Mouse (Mus musculus): Measurements from ENCODE around the gene Ing3. TPM values are rescaled to one million over a fixed set of nuclear protein-coding genes. Genes with fewer than 3 reads are reported as not detected.

Ing3 gene
- polyA plus RNA-seq (2012; fragmentation: generic; extraction: Trizol): 1 to 10 TPM in 1 of 2 experiments, under 1 TPM in 1; 0.66 to 4.8 TPM

GRCm38 (mm10) chr6:21949226-21949731 lies at the start of gene Ing3:
TSS of gene Ing3 (plus strand) at chr6:21949571.

GRCm38 (mm10) chr6:21985732-21986540 lies 36.6 kb downstream of the Ing3 start, which contains the start of gene Cped1:
TSS of gene Cped1 (plus strand) at chr6:21985916.

Other genes with a start within 250 kb of the Ing3 start
- gene Tspan12, start 97.1 kb upstream of the Ing3 start, polyA plus RNA-seq (2012; fragmentation: generic; extraction: Trizol): 1 to 10 TPM in 1 of 2 experiments, under 1 TPM in 1; 0.20 to 1.1 TPM
- 1 to 10 TPM in 1 of 2 experiments, under 1 TPM in 1; 0.02 to 1.9 TPM for gene Cped1, start 36.3 kb downstream of the Ing3 start, polyA plus RNA-seq (2012; fragmentation: generic; extraction: Trizol)